Mouse (Mus musculus): ENCODE measurements around the gene Fbxw8.

GRCm38 (mm10) chr5:118079354-118079753 lies 75.9 kb downstream of the Fbxw8 start:
- TF ChIP-seq CTCF (IDR thresholded peaks at IDR 0.05; ENCODE audit: low read depth, low read length) (no peak), POLR2A (IDR thresholded peaks at IDR 0.05; ENCODE audit: insufficient read depth, low read length) (no peak), EP300 (IDR thresholded peaks at IDR 0.05; ENCODE audit: insufficient read depth, low read depth, low read length) (no peak)
